Mouse (Mus musculus) heart, adult 2 months (tissue): ENCODE data around the gene Itga10.

Source experiments
- CTCF ChIP-seq: fragments of 200-600 bp; IDR thresholded peaks from 2 replicates; pipeline ENCODE4 v1.8.1; 2022; ENCODE audit warnings: antibody characterized with exemption, mild to moderate bottlenecking, moderate library complexity
- EP300 ChIP-seq: fragments of 200-500 bp; IDR thresholded peaks from 2 replicates; pipeline ENCODE4 v1.6.1; 2011; ENCODE audit warnings: low read depth, low read length, control low read depth; ENCODE audit not compliant: insufficient read depth
- POLR2A ChIP-seq: fragments of 200-500 bp; IDR thresholded peaks from 2 replicates; pipeline ENCODE4 v1.6.1; 2011; ENCODE audit warnings: mild to moderate bottlenecking, low read depth, low read length, control low read depth; ENCODE audit not compliant: insufficient read depth

DNA sequence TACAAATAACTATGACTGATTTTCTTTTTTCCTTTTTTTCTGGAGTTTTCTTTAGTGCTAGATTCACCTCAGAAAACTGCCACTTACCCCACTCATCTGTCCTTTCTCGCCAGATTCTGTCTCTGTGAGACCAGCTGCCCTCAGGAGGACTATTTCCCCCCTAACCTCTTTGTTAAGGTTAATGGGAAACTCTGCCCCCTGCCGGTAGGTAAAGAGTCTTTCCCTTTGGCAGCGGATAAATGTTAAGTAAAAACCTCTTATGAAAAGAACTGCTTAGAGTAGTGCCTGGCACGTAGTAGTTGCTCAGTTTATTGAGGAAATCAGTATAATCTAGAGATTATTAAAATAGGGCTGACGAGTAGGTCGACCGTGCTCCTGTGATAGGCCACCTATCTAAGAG lies 55.0 kb downstream of the Itga10 start:
- no peak for TF ChIP-seq POLR2A
- TF ChIP-seq CTCF = peak; percentile 77
- no peak for TF ChIP-seq EP300
